Mouse (Mus musculus) frontal cortex, postnatal 25 days (tissue): Measurements from ENCODE around the gene Cldn3.

Source experiments
- DNase-seq, 2 experiments: peaks; one replicate each; pipeline ENCODE4 v3.0.0; 2022; ENCODE audit warnings: low spot score in 2 of 2

Gene Cldn3

DNA sequence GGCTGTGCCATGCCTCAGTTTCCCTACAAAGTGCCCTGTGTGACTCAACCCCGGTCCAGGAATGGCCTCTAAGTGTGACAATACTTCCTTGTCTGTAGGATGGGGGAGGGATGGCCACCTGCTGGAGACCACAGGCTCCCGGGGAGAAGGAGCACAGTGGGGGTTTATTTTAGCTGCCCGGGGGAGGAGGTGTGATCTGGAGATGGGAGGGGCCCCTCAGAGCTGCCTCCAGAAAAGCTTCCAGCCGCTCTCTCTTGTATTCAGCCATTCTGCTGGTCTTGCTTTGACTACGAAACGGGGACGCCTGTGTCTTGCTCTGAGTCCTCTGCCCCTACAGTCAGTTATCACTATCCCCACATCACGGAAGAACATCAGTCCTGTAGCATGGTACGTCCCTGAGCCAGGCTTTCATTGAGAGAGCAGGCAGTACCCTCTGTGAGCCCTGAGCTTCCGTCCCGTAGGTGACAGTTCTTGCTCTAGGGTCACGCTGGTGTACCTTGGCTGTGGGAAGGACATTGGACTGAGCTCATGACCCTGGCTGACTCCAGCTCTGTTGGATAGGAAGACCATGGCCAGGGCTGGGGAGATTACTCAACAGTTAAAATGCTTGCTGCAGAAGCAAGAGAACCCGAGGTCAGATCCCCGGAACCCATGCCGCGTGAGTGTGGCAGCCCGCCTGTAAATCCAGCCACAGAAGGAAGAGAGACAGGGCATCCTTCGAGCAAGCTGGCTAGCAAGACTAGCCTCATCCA, 49.8 kb downstream of the Cldn3 start:
- no peak for DNase-seq
